Mouse (Mus musculus) neutrophil, adult 5-6 weeks (primary cell): ENCODE measurements around the gene 2810006K23Rik. TPM values are rescaled to one million over a fixed set of nuclear protein-coding genes. Genes with fewer than 3 reads are reported as not detected.
"Not testable (repeated sequence)": the region's sequence is repeated elsewhere in the genome, so short reads cannot be mapped to it uniquely, and the experiment has no call there.

Source experiments
- ATAC-seq: fragments of 151-379, 151-347 bp; 2 replicates; pipeline ENCODE4 v1.8.0; 2017; ENCODE audit warnings: mild to moderate bottlenecking, moderate TSS enrichment; ENCODE audit not compliant: insufficient number of reproducible peaks, poor library complexity, low FRiP score, severe bottlenecking; ENCODE audit errors: extremely low read depth
- total RNA-seq: library from RNA; stranded (forward); fragments of 200-1000 nt; gene quantifications from 2 replicates; pipeline ENCODE4 v1.2.3, GENCODE M21; 2017

The 2810006K23Rik gene
- total RNA-seq = 5.5 and 6.9 TPM in 2 replicates

GRCm38 (mm10) chr5:124327510-124328364 lies at the start of gene 2810006K23Rik, which contains the start of gene Mphosph9:
Gene 2810006K23Rik (plus strand): TSS chr5:124328089.
Gene Mphosph9 (minus strand): TSS chr5:124327972.
- ATAC-seq = peak; percentile 93

GRCm38 (mm10) chr5:124282854-124283253 lies 45.0 kb upstream of the 2810006K23Rik start:
- ATAC-seq = no peak

- no peak for ATAC-seq
These were observed 43.6 kb upstream of the 2810006K23Rik start for GRCm38 (mm10) chr5:124284330-124284729.

GRCm38 (mm10) chr5:124287616-124288247 lies 40.2 kb upstream of the 2810006K23Rik start:
- ATAC-seq = no peak

- no peak for ATAC-seq
These were observed 37.7 kb upstream of the 2810006K23Rik start for GRCm38 (mm10) chr5:124290216-124290615.

GRCm38 (mm10) chr5:124293967-124294366 lies 33.9 kb upstream of the 2810006K23Rik start:
- ATAC-seq = no peak

- no peak for ATAC-seq
These were observed 31.4 kb upstream of the 2810006K23Rik start for GRCm38 (mm10) chr5:124296475-124296874.

- not testable (repeated sequence) for ATAC-seq
These were observed 28.6 kb upstream of the 2810006K23Rik start for GRCm38 (mm10) chr5:124299307-124299706.

- ATAC-seq = no peak
These were observed 27.8 kb upstream of the 2810006K23Rik start for GRCm38 (mm10) chr5:124300132-124300531.

- not testable (repeated sequence) for ATAC-seq
These were observed 25.0 kb upstream of the 2810006K23Rik start for GRCm38 (mm10) chr5:124302853-124303252.

GRCm38 (mm10) chr5:124309155-124309554 lies 18.7 kb upstream of the 2810006K23Rik start:
- ATAC-seq = no peak

GRCm38 (mm10) chr5:124310091-124310490 lies 17.8 kb upstream of the 2810006K23Rik start:
- no peak for ATAC-seq

- ATAC-seq = no peak
These were observed 12.4 kb upstream of the 2810006K23Rik start for GRCm38 (mm10) chr5:124315498-124315897.

- no peak for ATAC-seq
These were observed 11.9 kb upstream of the 2810006K23Rik start for GRCm38 (mm10) chr5:124315941-124316340.

- ATAC-seq = no peak
These were observed 10.2 kb upstream of the 2810006K23Rik start for GRCm38 (mm10) chr5:124317648-124318047.

GRCm38 (mm10) chr5:124326829-124327228 lies 1.1 kb upstream of the 2810006K23Rik start:
- no peak for ATAC-seq

GRCm38 (mm10) chr5:124330086-124330485 lies 2.2 kb downstream of the 2810006K23Rik start:
- ATAC-seq = no peak

GRCm38 (mm10) chr5:124334392-124334791 lies 6.5 kb downstream of the 2810006K23Rik start:
- no peak for ATAC-seq

GRCm38 (mm10) chr5:124337103-124337502 lies 9.2 kb downstream of the 2810006K23Rik start:
- ATAC-seq = no peak

- no peak for ATAC-seq
These were observed 10.0 kb downstream of the 2810006K23Rik start for GRCm38 (mm10) chr5:124337909-124338308.
